Mouse (Mus musculus) neural tube, embryonic 13.5 days (tissue): Measurements from ENCODE around the gene Coq9. TPM values are rescaled to one million over a fixed set of nuclear protein-coding genes. Genes with fewer than 3 reads are reported as not detected.

Experiments
- polyA plus RNA-seq: library from polyadenylated mRNA; unstranded; fragments of >200 nt; fragmentation: Nextera tagmentation; extraction: Ambion mirVana; gene quantifications from 2 replicates; pipeline ENCODE4 v1.2.1, GENCODE M21; 2015

Gene Coq9
- polyA plus RNA-seq, 1 experiment from 2014 or later = 64.4 TPM

Other genes with a start within 250 kb of the Coq9 start
- gene Rspry1, start 236.4 kb upstream of the Coq9 start, polyA plus RNA-seq = 54.0 and 54.1 TPM in 2 replicates
- 80.5 and 97.9 TPM in 2 replicates for gene Fam192a, start 236.3 kb upstream of the Coq9 start, polyA plus RNA-seq
- 219 and 224 TPM in 2 replicates for gene Arl2bp, start 171.7 kb upstream of the Coq9 start, polyA plus RNA-seq
- 1.0 and 2.1 TPM in 2 replicates for gene Pllp, start 142.0 kb upstream of the Coq9 start, polyA plus RNA-seq
- gene Ccl22, start 92.7 kb upstream of the Coq9 start, polyA plus RNA-seq = not detected in 2 replicates
- gene Cx3cl1, start 66.3 kb upstream of the Coq9 start, polyA plus RNA-seq = 17.8 and 17.9 TPM in 2 replicates
- gene Ccl17, start 27.9 kb upstream of the Coq9 start, polyA plus RNA-seq = not detected in 2 replicates
- 178 and 204 TPM in 2 replicates for gene Ciapin1, start within 50 bp of the Coq9 start, polyA plus RNA-seq
- gene Polr2c, start 19.1 kb downstream of the Coq9 start, polyA plus RNA-seq = 116 and 125 TPM in 2 replicates
- 80.2 and 103 TPM in 2 replicates for gene Dok4, start 38.0 kb downstream of the Coq9 start, polyA plus RNA-seq
- 8.1 and 10.1 TPM in 2 replicates for gene Ccdc102a, start 79.8 kb downstream of the Coq9 start, polyA plus RNA-seq
- 0.07 and 0.48 TPM in 2 replicates for gene Adgrg5, start 85.4 kb downstream of the Coq9 start, polyA plus RNA-seq
- gene Adgrg1, start 136.4 kb downstream of the Coq9 start, polyA plus RNA-seq = 160 and 168 TPM in 2 replicates
- 1.4 and 1.5 TPM in 2 replicates for gene Adgrg3, start 179.4 kb downstream of the Coq9 start, polyA plus RNA-seq
- 0.18 and 0.26 TPM in 2 replicates for gene Drc7, start 216.8 kb downstream of the Coq9 start, polyA plus RNA-seq
- gene Katnb1, start 242.9 kb downstream of the Coq9 start, polyA plus RNA-seq = 37.9 and 41.4 TPM in 2 replicates